Mouse (Mus musculus) embryo, embryonic 10.5 days (tissue): ENCODE measurements around the gene Camkv.

Source experiments
- DNase-seq: peaks from one replicate; pipeline ENCODE4 v3.0.0-alpha.2; 2015; ENCODE audit warnings: low spot score

Camkv gene

DNA sequence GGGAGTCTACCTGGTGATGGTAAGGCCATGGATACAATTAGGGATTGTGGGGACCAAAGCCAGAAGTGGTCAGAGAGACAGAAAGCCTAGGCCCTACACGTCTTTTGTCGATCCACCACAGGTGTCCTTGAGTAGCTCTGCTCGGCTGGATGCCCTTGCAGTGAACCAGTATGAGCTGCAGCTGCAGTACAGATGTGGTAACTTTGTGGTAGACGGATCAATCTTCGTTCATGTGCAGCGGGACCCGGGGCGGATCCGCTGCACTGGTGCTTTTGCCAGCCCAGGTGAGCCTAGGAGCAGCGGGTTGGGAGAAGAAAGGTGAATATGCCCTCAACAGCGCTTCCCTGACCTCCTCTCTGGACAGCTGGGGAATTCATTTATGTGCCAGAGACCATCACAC, 57.5 kb downstream of the Camkv start:
- DNase-seq: no peak

DNA sequence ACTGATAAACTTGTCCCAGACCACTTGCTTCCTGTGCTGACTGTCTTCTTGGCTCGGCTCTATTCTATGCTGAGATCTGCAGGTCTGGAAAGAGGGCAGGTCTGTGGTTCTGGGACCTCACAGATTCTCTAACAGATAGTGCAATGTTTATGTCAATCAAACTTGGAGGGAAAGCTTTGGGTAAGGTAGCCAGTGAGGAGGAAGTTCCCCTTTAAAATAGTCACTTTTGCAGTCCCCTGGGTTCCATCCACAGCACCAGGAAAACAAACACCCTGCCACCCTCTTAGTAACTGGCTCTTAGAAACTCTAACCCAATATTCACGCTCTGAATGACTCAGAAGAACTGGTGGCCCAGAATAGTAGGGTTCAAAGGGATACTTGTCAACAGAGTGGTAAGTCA, 59.0 kb downstream of the Camkv start:
- DNase-seq: no peak

DNA sequence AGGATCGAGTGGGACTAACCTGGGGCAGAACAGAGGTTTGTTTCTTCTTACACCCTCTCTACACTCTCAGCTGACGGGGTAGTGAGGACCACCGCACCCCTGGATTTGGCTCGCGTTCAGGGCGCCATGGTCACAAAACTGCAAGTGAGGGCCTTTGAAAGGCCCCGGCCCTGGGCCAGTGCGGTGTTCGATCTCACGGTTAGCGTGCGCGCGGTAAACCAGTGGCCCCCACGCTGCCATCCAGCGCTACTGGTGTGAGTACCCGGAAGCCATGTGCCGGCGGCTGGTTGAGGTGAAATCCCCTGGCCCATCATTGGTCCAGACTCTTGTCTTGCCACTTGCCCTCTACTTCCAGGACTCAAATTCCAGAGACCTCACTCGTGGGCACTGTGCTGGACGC, 60.0 kb downstream of the Camkv start:
- DNase-seq: no peak

DNA sequence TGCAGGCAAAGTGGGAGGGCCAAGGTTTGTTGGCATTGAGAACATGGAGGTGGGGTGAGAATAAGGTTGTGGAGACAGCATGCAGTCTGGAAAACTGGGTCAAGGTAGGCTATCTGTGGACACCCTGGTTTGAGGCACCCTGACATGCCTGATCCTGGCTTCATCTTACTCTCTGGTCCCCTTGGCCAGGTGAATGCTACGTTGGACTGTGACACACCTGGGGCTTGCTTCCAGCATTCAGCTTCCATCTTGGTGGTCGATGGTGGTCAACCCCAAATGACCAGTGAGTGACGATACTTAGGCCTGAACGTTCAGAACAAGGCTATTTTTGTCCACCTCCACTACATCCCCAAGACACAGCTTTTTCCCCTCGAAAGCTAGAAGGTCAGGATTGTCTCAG, 60.6 kb downstream of the Camkv start, which contains the start of gene Gm20662:
Gm20662 (plus strand) TSS at position 301 of the 400 bp plus-strand sequence.
- no peak for DNase-seq
